Mouse (Mus musculus): Measurements from ENCODE around the gene Slc35a2.

DNA sequence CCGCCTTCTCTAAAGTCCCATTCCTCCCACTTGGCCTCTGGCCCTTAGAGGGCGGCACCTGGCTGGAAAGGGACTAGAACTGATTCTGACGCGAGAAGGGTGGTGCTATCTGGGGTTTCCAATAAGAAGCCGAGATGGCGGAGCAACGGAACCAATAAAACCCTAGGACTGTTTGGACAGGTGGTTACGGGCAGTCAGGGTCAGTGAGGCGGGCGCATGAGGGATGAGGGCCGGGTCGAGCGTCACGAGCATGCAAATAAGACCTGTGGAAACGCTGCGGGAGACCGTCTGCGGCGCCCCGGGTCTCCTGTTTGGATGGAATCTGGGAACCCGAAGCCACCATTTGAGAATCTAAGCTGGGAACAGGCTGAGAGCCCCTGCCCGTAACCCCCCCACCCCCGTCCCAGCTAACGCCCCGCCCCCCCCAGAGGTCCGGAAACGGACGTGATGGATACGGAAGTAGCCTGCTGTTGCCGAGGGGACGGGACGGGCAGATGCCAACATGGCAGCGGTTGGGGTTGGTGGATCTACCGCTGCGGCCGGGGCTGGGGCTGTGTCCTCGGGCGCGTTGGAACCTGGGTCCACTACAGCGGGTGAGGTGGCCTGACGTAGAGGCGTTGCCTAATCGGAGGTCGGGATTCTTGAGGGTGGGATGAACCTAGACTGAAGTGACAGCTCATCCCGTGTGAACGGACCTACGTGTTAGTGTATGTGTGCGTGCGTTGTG lies at the start of gene Slc35a2:
- TF ChIP-seq CTCF (IDR thresholded peaks at IDR 0.05; ENCODE audit: low read depth, low read length): no peak
- TF ChIP-seq GATA1 (IDR thresholded peaks at IDR 0.05; ENCODE audit: borderline replicate concordance, low read length): no peak
- TF ChIP-seq GATA2 (IDR thresholded peaks at IDR 0.05; ENCODE audit: borderline replicate concordance, low read depth, low read length): no peak

Data from G1E (cell line).